Mouse (Mus musculus) forebrain, embryonic 14.5 days (tissue): Measurements from ENCODE around the gene Lmo3. TPM values are rescaled to one million over a fixed set of nuclear protein-coding genes. Genes with fewer than 3 reads are reported as not detected.

Experiments used
- ATAC-seq: fragments of 200-750 bp; cut with Nextera tagmentation; 2 replicates; pipeline ENCODE4 v1.8.0; 2017; ENCODE audit warnings: mild to moderate bottlenecking, moderate library complexity
- DNase-seq: peaks from one replicate; pipeline ENCODE4 v3.0.0-alpha.2; 2015; ENCODE audit warnings: low spot score
- H3K27ac ChIP-seq: fragments of 300-500 bp; sonication (generic); 2 replicates; pipeline ENCODE4 v1.5.1; 2014; ENCODE audit warnings: low read depth, mild to moderate bottlenecking, control low read depth, low read length, moderate library complexity
- H3K27me3 ChIP-seq: fragments of 300-500 bp; sonication (generic); replicated peaks from 2 replicates; pipeline ENCODE4 v1.6.1; 2014; ENCODE audit warnings: low read length, control low read depth, mixed read lengths; ENCODE audit not compliant: control insufficient read depth, insufficient read depth
- H3K36me3 ChIP-seq: fragments of 300-500 bp; sonication (generic); 2 replicates; pipeline ENCODE4 v1.6.1; 2014; ENCODE audit warnings: low read length, control low read depth; ENCODE audit not compliant: control insufficient read depth, insufficient read depth
- H3K4me1 ChIP-seq: fragments of 300-500 bp; sonication (generic); 2 replicates; pipeline ENCODE4 v1.6.1; 2014; ENCODE audit warnings: antibody characterized with exemption, low read length, control low read depth; ENCODE audit not compliant: control insufficient read depth, insufficient read depth
- H3K4me2 ChIP-seq: fragments of 300-500 bp; sonication (generic); 2 replicates; pipeline ENCODE4 v1.6.1; 2014; ENCODE audit warnings: mild to moderate bottlenecking, control low read depth, low read length
- H3K4me3 ChIP-seq: fragments of 300-500 bp; sonication (generic); 2 replicates; pipeline ENCODE4 v1.5.1; 2014; ENCODE audit warnings: low read depth, low read length, control low read depth
- H3K9ac ChIP-seq: fragments of 300-500 bp; sonication (generic); 2 replicates; pipeline ENCODE4 v1.6.1; 2014; ENCODE audit warnings: mild to moderate bottlenecking, low read length, control low read depth, moderate library complexity
- H3K9me3 ChIP-seq: fragments of 300-500 bp; sonication (generic); replicated peaks from 2 replicates; pipeline ENCODE4 v1.6.1; 2016; ENCODE audit warnings: low read length, control low read depth, mixed read lengths; ENCODE audit not compliant: control insufficient read depth
- WGBS: fragments of 180-500 bp; shearing (Covaris S2); extraction: QIAGEN DNeasy Blood & Tissue Kit; methylation state at CpG from one replicate; pipeline ENCODE4 v1.1.7; 2014; 5-methylcytosine and 5-hydroxymethylcytosine counted together
- polyA plus RNA-seq: library from polyadenylated mRNA; unstranded; fragments of >200 nt; fragmentation: Nextera tagmentation; extraction: Ambion mirVana; gene quantifications from 2 replicates; pipeline ENCODE4 v1.2.1, GENCODE M21; 2014

Lmo3 gene
- polyA plus RNA-seq, 1 experiment from 2014 or later, result 140 TPM

DNA sequence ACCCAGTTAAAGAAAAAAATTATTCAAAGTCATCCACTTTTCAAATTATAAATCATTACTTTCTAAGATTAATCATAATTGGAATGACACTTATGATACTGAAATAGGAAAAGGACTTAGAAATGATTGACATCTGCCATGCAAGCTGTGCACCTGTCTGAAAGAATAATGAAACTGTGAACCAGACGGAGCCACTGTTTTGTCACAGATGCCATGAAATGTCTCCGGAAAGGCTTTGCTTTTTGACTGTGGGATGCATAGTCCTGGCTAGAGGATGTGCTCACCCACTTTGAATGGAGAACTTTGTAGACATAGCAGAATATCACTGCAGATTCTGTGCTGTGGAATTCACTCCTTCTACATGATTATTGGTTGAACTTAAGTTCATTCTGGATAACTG is 18.4 kb downstream of the Lmo3 start:
- H3K27me3 ChIP-seq, result no peaks in the 10 kb centered on the region
- H3K4me1 ChIP-seq, result no peaks in the 10 kb centered on the region
- DNase-seq (no peak), ATAC-seq (no peak)
- no peak overlapping the region for H3K4me3 ChIP-seq
- H3K4me2 ChIP-seq, result no peak overlapping the region
- no peaks in the 10 kb centered on the region for H3K36me3 ChIP-seq
- no peak overlapping the region for H3K27ac ChIP-seq
- no peak overlapping the region for H3K9ac ChIP-seq
- WGBS, result 74% methylated on average over 2 of the region's 2 CpGs
- H3K9me3 ChIP-seq, result no peaks in the 10 kb centered on the region

- 83% methylated on average over 7 of the region's 7 CpGs for WGBS
- DNase-seq (no peak), ATAC-seq (no peak)
- Histone ChIP-seq H3K4me3 (no peak overlapping the region), H3K4me1 (no peaks in the 10 kb centered on the region), H3K27ac (no peak overlapping the region), H3K36me3 (no peaks in the 10 kb centered on the region), H3K9ac (no peak overlapping the region), H3K27me3 (no peaks in the 10 kb centered on the region), H3K9me3 (no peaks in the 10 kb centered on the region), H3K4me2 (no peak overlapping the region)
Observed at GRCm38 (mm10) chr6:138552144-138552543, 29.6 kb downstream of the Lmo3 start.

- Histone ChIP-seq H3K9me3 (no peaks in the 10 kb centered on the region), H3K27me3 (no peaks in the 10 kb centered on the region), H3K27ac (no peak overlapping the region), H3K36me3 (no peaks in the 10 kb centered on the region), H3K4me2 (no peak overlapping the region), H3K9ac (no peak overlapping the region), H3K4me3 (no peak overlapping the region), H3K4me1 (no peaks in the 10 kb centered on the region)
- ATAC-seq (no peak), DNase-seq (no peak)
- WGBS, result 82% methylated on average over 2 of the region's 2 CpGs
Observed at GRCm38 (mm10) chr6:138534879-138535278, 46.9 kb downstream of the Lmo3 start.

DNA sequence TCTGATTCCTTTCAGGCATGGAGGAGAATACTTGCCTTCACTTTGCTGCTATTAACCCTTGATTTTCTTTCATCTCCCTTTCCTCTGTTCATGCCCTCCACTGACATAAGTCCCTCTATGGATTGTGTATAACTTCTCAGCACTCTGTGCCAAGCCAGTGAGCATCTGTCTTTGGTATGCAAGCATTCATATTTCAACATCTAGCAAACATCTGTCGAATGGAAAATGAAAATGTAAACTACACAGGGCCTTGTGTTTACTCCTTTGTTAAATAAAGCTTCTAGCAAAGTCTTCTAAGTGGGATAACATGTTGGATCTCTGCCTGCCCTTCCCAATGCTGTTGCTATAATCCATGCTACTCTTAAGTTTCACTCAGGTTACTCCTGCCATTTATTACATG is 75.1 kb downstream of the Lmo3 start:
- Histone ChIP-seq H3K9me3 (no peaks in the 10 kb centered on the region), H3K27me3 (no peaks in the 10 kb centered on the region)
- WGBS, result 82% methylated on average over 1 of the region's 1 CpGs

DNA sequence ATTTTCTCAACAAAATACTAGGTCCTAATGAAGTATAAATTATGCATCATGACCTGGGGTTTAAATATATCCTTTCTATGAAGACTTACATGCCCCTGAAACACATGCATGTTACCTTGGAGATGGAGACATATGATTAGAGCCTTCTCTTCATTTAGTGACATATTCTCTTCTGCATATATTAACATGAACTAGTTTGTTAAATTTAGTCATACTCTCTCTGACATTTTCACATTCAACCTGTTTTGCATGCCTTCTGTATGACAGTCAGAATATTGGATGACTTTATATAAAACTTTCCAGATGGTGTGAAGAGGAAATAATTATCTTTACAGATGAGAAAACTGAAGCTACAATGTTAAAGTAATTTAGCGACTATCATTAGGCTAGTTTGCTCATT is 77.8 kb downstream of the Lmo3 start:
- Histone ChIP-seq H3K4me3 (no peak overlapping the region), H3K36me3 (no peaks in the 10 kb centered on the region), H3K9me3 (no peaks in the 10 kb centered on the region), H3K27ac (no peak overlapping the region), H3K4me2 (no peak overlapping the region), H3K9ac (no peak overlapping the region), H3K4me1 (no peaks in the 10 kb centered on the region), H3K27me3 (no peaks in the 10 kb centered on the region)
- ATAC-seq (no peak), DNase-seq (no peak)
- WGBS, result 89% methylated on average over 1 of the region's 1 CpGs

More for the DNA sequence above, 75.1 kb downstream of the Lmo3 start:
- DNase-seq (no peak), ATAC-seq (no peak)
- Histone ChIP-seq H3K27ac (no peak overlapping the region), H3K4me2 (no peak overlapping the region), H3K4me1 (no peaks in the 10 kb centered on the region), H3K36me3 (no peaks in the 10 kb centered on the region), H3K9ac (no peak overlapping the region), H3K4me3 (no peak overlapping the region)

- Histone ChIP-seq H3K36me3 (no peaks in the 10 kb centered on the region), H3K27me3 (no peaks in the 10 kb centered on the region), H3K9me3 (no peaks in the 10 kb centered on the region), H3K27ac (no peak overlapping the region), H3K4me3 (no peak overlapping the region), H3K4me2 (no peak overlapping the region), H3K4me1 (no peaks in the 10 kb centered on the region), H3K9ac (no peak overlapping the region)
- no peak for DNase-seq
- 42% methylated on average over 3 of the region's 3 CpGs for WGBS
- no peak for ATAC-seq
Observed at GRCm38 (mm10) chr6:138482834-138483233, 98.9 kb downstream of the Lmo3 start.

GRCm38 (mm10) chr6:138477611-138478010 is 104.2 kb downstream of the Lmo3 start:
- Histone ChIP-seq H3K9ac (no peak overlapping the region), H3K27ac (no peak overlapping the region), H3K4me3 (no peak overlapping the region), H3K9me3 (no peaks in the 10 kb centered on the region), H3K4me1 (no peaks in the 10 kb centered on the region), H3K27me3 (no peaks in the 10 kb centered on the region), H3K4me2 (no peak overlapping the region), H3K36me3 (no peaks in the 10 kb centered on the region)
- 17% methylated on average over 5 of the region's 5 CpGs for WGBS
- ATAC-seq (peak; percentile 88), DNase-seq (peak; percentile 79)

DNA sequence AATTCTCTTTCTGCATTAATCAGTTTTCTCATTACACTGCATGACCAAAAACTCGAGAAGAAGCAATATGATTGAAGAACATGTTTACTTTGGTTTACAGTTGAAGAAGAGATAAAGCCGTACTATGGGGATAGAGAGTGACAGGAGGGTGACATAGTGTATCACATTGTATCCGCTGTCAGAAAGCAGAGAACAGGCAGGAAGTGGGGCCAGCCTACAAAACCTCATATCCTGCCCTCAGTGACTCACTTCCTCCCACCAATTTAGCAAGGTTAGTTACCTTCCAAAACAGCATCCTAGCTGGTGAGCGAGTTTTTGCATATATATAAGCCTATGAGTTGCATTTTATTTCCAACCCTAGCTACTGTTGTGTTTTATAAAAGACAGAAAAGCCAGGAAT is 112.6 kb downstream of the Lmo3 start:
- Histone ChIP-seq H3K36me3 (no peaks in the 10 kb centered on the region), H3K27ac (no peak overlapping the region), H3K4me1 (no peaks in the 10 kb centered on the region), H3K9me3 (no peaks in the 10 kb centered on the region), H3K9ac (no peak overlapping the region), H3K4me2 (no peak overlapping the region), H3K4me3 (no peak overlapping the region), H3K27me3 (no peaks in the 10 kb centered on the region)
- WGBS, result 88% methylated on average over 4 of the region's 4 CpGs
- ATAC-seq (no peak), DNase-seq (no peak)

GRCm38 (mm10) chr6:138444515-138445048 is 137.2 kb downstream of the Lmo3 start:
- ATAC-seq (no peak), DNase-seq (no peak)
- WGBS, result 16% methylated on average over 3 of the region's 3 CpGs
- no peaks in the 10 kb centered on the region for H3K9me3 ChIP-seq
- H3K4me3 ChIP-seq, result no peak overlapping the region
- H3K27me3 ChIP-seq, result no peaks in the 10 kb centered on the region
- H3K4me2 ChIP-seq, result no peak overlapping the region
- no peaks in the 10 kb centered on the region for H3K36me3 ChIP-seq
- no peaks in the 10 kb centered on the region for H3K4me1 ChIP-seq
- H3K9ac ChIP-seq, result no peak overlapping the region
- no peak overlapping the region for H3K27ac ChIP-seq
